Mouse (Mus musculus): ENCODE measurements around the gene Pex10.

- TF ChIP-seq POLR2A (IDR thresholded peaks at IDR 0.05; ENCODE audit: borderline replicate concordance, extremely low read depth, insufficient read depth, insufficient read length, poor library complexity, severe bottlenecking): no peak
- no peak for TF ChIP-seq CTCF (IDR thresholded peaks at IDR 0.05; ENCODE audit: borderline replicate concordance, extremely low read depth, insufficient read depth, insufficient read length)
These were observed 33.7 kb upstream of the Pex10 start for GRCm38 (mm10) chr4:155033115-155033514.
